Mouse (Mus musculus) lung, adult 2 months (tissue): ENCODE measurements around the gene Tmem116. TPM values are rescaled to one million over a fixed set of nuclear protein-coding genes. Genes with fewer than 3 reads are reported as not detected.

Experiments
- DNase-seq: peaks from one replicate; pipeline ENCODE4 v3.0.0; 2022
- H3K4me1 ChIP-seq: fragments of 200-500 bp; 2 replicates; pipeline ENCODE4 v1.6.1; 2011; ENCODE audit warnings: low read length; ENCODE audit not compliant: control insufficient read depth, insufficient read depth
- H3K4me3 ChIP-seq: fragments of 200-500 bp; replicated peaks from 2 replicates; pipeline ENCODE3; 2011; ENCODE audit warnings: low read depth, mild to moderate bottlenecking, control low read depth, low read length; ENCODE audit errors: extremely low read depth
- CTCF ChIP-seq: fragments of 200-500 bp; IDR thresholded peaks from 2 replicates; pipeline ENCODE4 v1.5.1; 2011; ENCODE audit warnings: mild to moderate bottlenecking, low read length, control low read depth; ENCODE audit not compliant: insufficient read depth
- POLR2A ChIP-seq: fragments of 200-500 bp; IDR thresholded peaks from 2 replicates; pipeline ENCODE4 v1.6.1; 2011; ENCODE audit warnings: low read depth, mild to moderate bottlenecking, control low read depth, low read length, borderline replicate concordance; ENCODE audit errors: extremely low read depth
- WGBS: fragments of 180-500 bp; shearing (Covaris S2); methylation state at CpG from one replicate; pipeline ENCODE4 v1.1.7; 2018; 5-methylcytosine and 5-hydroxymethylcytosine counted together
- polyA plus RNA-seq: library from polyadenylated mRNA; depleted of rRNA; stranded (reverse); fragments of >200 nt; gene quantifications from 2 replicates; pipeline ENCODE4 v1.2.3, GENCODE M21; 2012

The Tmem116 gene
- polyA plus RNA-seq, 1 experiment, result 23.6 TPM

GRCm38 (mm10) chr5:121455510-121456265, 4.0 kb downstream of the Tmem116 start:
- Histone ChIP-seq H3K4me1 (peaks cover 8% of the 10 kb centered on the region; the same call in 1 of the 2 replicates), H3K4me3 (no peak overlapping the region)
- no peak for DNase-seq
- TF ChIP-seq POLR2A, result no peak
- TF ChIP-seq CTCF, result no peak
- WGBS, result 41% methylated on average over 9 of the region's 9 CpGs

GRCm38 (mm10) chr5:121461339-121462170, 9.9 kb downstream of the Tmem116 start:
- DNase-seq, result no peak
- 51% methylated on average over 4 of the region's 4 CpGs for WGBS

GRCm38 (mm10) chr5:121462171-121462502, 10.4 kb downstream of the Tmem116 start:
- TF ChIP-seq CTCF (no peak), POLR2A (no peak)
- DNase-seq, result no peak
- 23% methylated on average over 1 of the region's 1 CpGs for WGBS
- Histone ChIP-seq H3K4me1 (no peaks in the 10 kb centered on the region), H3K4me3 (no peak overlapping the region)

More at GRCm38 (mm10) chr5:121461339-121462170, 9.9 kb downstream of the Tmem116 start:
- TF ChIP-seq POLR2A (no peak), CTCF (no peak)
- Histone ChIP-seq H3K4me1 (no peaks in the 10 kb centered on the region), H3K4me3 (no peak overlapping the region)

- no peak for DNase-seq
- WGBS, result 55% methylated on average over 5 of the region's 5 CpGs
- TF ChIP-seq POLR2A (peak; percentile 56; the same call in 1 of the 2 replicates), CTCF (no peak)
- H3K4me3 ChIP-seq, result peak overlapping the region; percentile 46
- no peaks in the 10 kb centered on the region for H3K4me1 ChIP-seq
Measured at GRCm38 (mm10) chr5:121462967-121463366, 11.3 kb downstream of the Tmem116 start.

GRCm38 (mm10) chr5:121463601-121464250, 12.0 kb downstream of the Tmem116 start:
- WGBS, result 53% methylated on average over 5 of the region's 5 CpGs
- no peak for DNase-seq
- no peak for TF ChIP-seq POLR2A
- TF ChIP-seq CTCF, result no peak
- H3K4me3 ChIP-seq, result peak overlapping the region; percentile 46
- H3K4me1 ChIP-seq, result no peaks in the 10 kb centered on the region

GRCm38 (mm10) chr5:121469566-121469965, 17.9 kb downstream of the Tmem116 start:
- H3K4me1 ChIP-seq, result peaks cover 3% of the 10 kb centered on the region; the same call in 1 of the 2 replicates
- DNase-seq, result no peak
- 4% methylated on average over 3 of the region's 3 CpGs for WGBS
- no peak overlapping the region for H3K4me3 ChIP-seq
- TF ChIP-seq POLR2A (no peak), CTCF (no peak)

GRCm38 (mm10) chr5:121472411-121472810, 20.7 kb downstream of the Tmem116 start:
- H3K4me1 ChIP-seq, result peaks cover 3% of the 10 kb centered on the region; the same call in 1 of the 2 replicates
- WGBS, result 77% methylated on average over 2 of the region's 2 CpGs
- H3K4me3 ChIP-seq, result no peak overlapping the region
- no peak for DNase-seq
- TF ChIP-seq CTCF, result no peak
- TF ChIP-seq POLR2A, result no peak

- DNase-seq, result peak; percentile 30
- no peak for TF ChIP-seq CTCF
- TF ChIP-seq POLR2A, result no peak
- WGBS, result 46% methylated on average over 7 of the region's 7 CpGs
Measured at GRCm38 (mm10) chr5:121474610-121475009, 22.9 kb downstream of the Tmem116 start.

GRCm38 (mm10) chr5:121476040-121476439, 24.3 kb downstream of the Tmem116 start:
- TF ChIP-seq POLR2A, result no peak
- no peak for TF ChIP-seq CTCF
- Histone ChIP-seq H3K4me1 (no peaks in the 10 kb centered on the region), H3K4me3 (no peak overlapping the region)
- no peak for DNase-seq
- 50% methylated on average over 1 of the region's 1 CpGs for WGBS

More at GRCm38 (mm10) chr5:121474610-121475009, 22.9 kb downstream of the Tmem116 start:
- Histone ChIP-seq H3K4me3 (no peak overlapping the region), H3K4me1 (peaks cover 2% of the 10 kb centered on the region; the same call in 1 of the 2 replicates)

- DNase-seq, result no peak
- TF ChIP-seq CTCF (no peak), POLR2A (no peak)
- Histone ChIP-seq H3K4me3 (no peak overlapping the region), H3K4me1 (no peaks in the 10 kb centered on the region)
- WGBS, result 32% methylated on average over 3 of the region's 3 CpGs
Measured at GRCm38 (mm10) chr5:121477680-121478079, 26.0 kb downstream of the Tmem116 start.
